Mouse (Mus musculus) MEL (cell line): ENCODE data around the gene Hdac11.

Experiments used
- CHD2 ChIP-seq: IDR thresholded peaks from 2 replicates; pipeline ENCODE4 v1.6.1; 2011; ENCODE audit warnings: low read length, improper control_type of control experiment
- CTCF ChIP-seq, 3 experiments: IDR thresholded peaks in 2 of 3; conservative IDR thresholded peaks in 1 of 3; 2 replicates each; pipeline ENCODE4 v1.5.1; 2011 to 2012; ENCODE audit warnings: low read length in 3 of 3, low read depth in 2 of 3, mild to moderate bottlenecking in 2 of 3, improper control_type of control experiment in 1 of 3, inconsistent platforms in 1 of 3, mixed read lengths in 1 of 3, moderate library complexity in 1 of 3; ENCODE audit not compliant: control insufficient read depth in 1 of 3, insufficient read depth in 1 of 3, poor library complexity in 1 of 3, severe bottlenecking in 1 of 3
- EP300 ChIP-seq, 2 experiments: IDR thresholded peaks; 2 replicates each; pipeline ENCODE4 v1.6.1; 2011; ENCODE audit warnings: improper control_type of control experiment in 2 of 2, low read length in 2 of 2, low read depth in 1 of 2, mild to moderate bottlenecking in 1 of 2
- ETS1 ChIP-seq: IDR thresholded peaks from 2 replicates; pipeline ENCODE4 v1.6.1; 2012; ENCODE audit warnings: low read depth, mild to moderate bottlenecking, inconsistent platforms, low read length, improper control_type of control experiment, moderate library complexity
- GATA1 ChIP-seq: IDR thresholded peaks from 2 replicates; pipeline ENCODE4 v1.6.1; 2011; ENCODE audit warnings: low read depth, low read length, improper control_type of control experiment
- MAFK ChIP-seq: IDR thresholded peaks from 2 replicates; pipeline ENCODE4 v1.6.1; 2011; ENCODE audit warnings: low read depth, mild to moderate bottlenecking, low read length, improper control_type of control experiment, borderline replicate concordance
- MEF2A ChIP-seq: IDR thresholded peaks from 2 replicates; pipeline ENCODE4 v1.6.1; 2014; ENCODE audit warnings: low read depth, mild to moderate bottlenecking, inconsistent platforms, low read length, improper control_type of control experiment; ENCODE audit not compliant: poor library complexity, insufficient replicate concordance, severe bottlenecking; ENCODE audit errors: extremely low read depth
- MYC ChIP-seq: IDR thresholded peaks from 2 replicates; pipeline ENCODE4 v1.6.1; 2011; ENCODE audit warnings: low read depth, mild to moderate bottlenecking, low read length, improper control_type of control experiment, moderate library complexity
- POLR2A ChIP-seq, 2 experiments: IDR thresholded peaks; 2 replicates each; pipeline ENCODE4 v1.6.1; 2011 to 2012; ENCODE audit warnings: low read length in 2 of 2, mild to moderate bottlenecking in 2 of 2, control low read depth in 1 of 2, improper control_type of control experiment in 1 of 2, low read depth in 1 of 2, moderate library complexity in 1 of 2; ENCODE audit not compliant: control insufficient read depth in 1 of 2, insufficient read depth in 1 of 2, poor library complexity in 1 of 2
- POLR2AphosphoS2 ChIP-seq: IDR thresholded peaks from 2 replicates; pipeline ENCODE4 v1.6.1; 2011; ENCODE audit warnings: low read length, improper control_type of control experiment
- USF1 ChIP-seq: IDR thresholded peaks from 2 replicates; pipeline ENCODE4 v1.6.1; 2014; ENCODE audit warnings: low read depth, mild to moderate bottlenecking, inconsistent platforms, low read length, improper control_type of control experiment, moderate library complexity
- ZC3H11A ChIP-seq: IDR thresholded peaks from 2 replicates; pipeline ENCODE4 v1.6.1; 2012; ENCODE audit warnings: low read depth, mild to moderate bottlenecking, inconsistent platforms, low read length, improper control_type of control experiment

- TF ChIP-seq CHD2 (no peak), ETS1 (no peak), POLR2A (IDR thresholded peaks at IDR 0.05; ENCODE audit: control insufficient read depth in 1 of 2, insufficient read depth in 1 of 2, low read depth in 1 of 2, low read length in 2 of 2, poor library complexity in 1 of 2) (no peak), GATA1 (no peak), CTCF (IDR thresholded peaks at IDR 0.05 in 2 of 3, conservative IDR thresholded peaks at IDR 0.05 in 1 of 3; ENCODE audit: control insufficient read depth in 1 of 3, insufficient read depth in 1 of 3, low read depth in 2 of 3, low read length in 3 of 3, poor library complexity in 1 of 3, severe bottlenecking in 1 of 3) (no peak), ZC3H11A (no peak), EP300 (IDR thresholded peaks at IDR 0.05; ENCODE audit: low read depth in 1 of 2, low read length in 2 of 2) (no peak), MYC (no peak), POLR2AphosphoS2 (no peak), USF1 (no peak), MAFK (no peak), MEF2A (no peak)
Observed at GRCm38 (mm10) chr6:91160399-91160798, 3.9 kb downstream of the Hdac11 start.
